Mouse (Mus musculus) small intestine, adult 2 months (tissue): ENCODE measurements around the gene Ncmap. TPM values are rescaled to one million over a fixed set of nuclear protein-coding genes. Genes with fewer than 3 reads are reported as not detected.

ENCODE experiments used
- H3K27ac ChIP-seq: fragments of 200-500 bp; 2 replicates; pipeline ENCODE4 v1.5.1; 2012; ENCODE audit warnings: low read depth, low read length, control low read depth, inconsistent platforms; ENCODE audit not compliant: insufficient read depth
- H3K27me3 ChIP-seq: fragments of 200-500 bp; 2 replicates; pipeline ENCODE4 v1.6.1; 2012; ENCODE audit warnings: mild to moderate bottlenecking, moderate library complexity, low read length, inconsistent platforms; ENCODE audit not compliant: control insufficient read depth, insufficient read depth
- H3K36me3 ChIP-seq: fragments of 200-500 bp; 2 replicates; pipeline ENCODE4 v1.6.1; 2012; ENCODE audit warnings: mild to moderate bottlenecking, low read length, control low read depth, inconsistent platforms; ENCODE audit not compliant: control insufficient read depth, insufficient read depth
- H3K4me1 ChIP-seq: fragments of 200-500 bp; 2 replicates; pipeline ENCODE4 v1.6.1; 2012; ENCODE audit warnings: low read length, inconsistent platforms, mixed read lengths; ENCODE audit not compliant: control insufficient read depth, insufficient read depth, insufficient read length
- H3K4me3 ChIP-seq: fragments of 200-500 bp; 2 replicates; pipeline ENCODE4 v1.5.1; 2012; ENCODE audit warnings: low read depth, mild to moderate bottlenecking, control low read depth, inconsistent platforms, low read length, moderate library complexity
- CTCF ChIP-seq: fragments of 200-500 bp; IDR thresholded peaks from 2 replicates; pipeline ENCODE4 v1.5.1; 2012; ENCODE audit warnings: low read depth, mild to moderate bottlenecking, control low read depth, inconsistent platforms, low read length, moderate library complexity, mixed read lengths; ENCODE audit not compliant: insufficient replicate concordance, insufficient read length; ENCODE audit errors: extremely low read depth
- POLR2A ChIP-seq: fragments of 200-500 bp; IDR thresholded peaks from 2 replicates; pipeline ENCODE4 v1.6.1; 2012; ENCODE audit warnings: low read depth, mild to moderate bottlenecking, control low read depth, inconsistent platforms, low read length, moderate library complexity
- WGBS: fragments of 180-500 bp; shearing (Covaris S2); methylation state at CpG from one replicate; pipeline ENCODE4 v1.1.7; 2018; 5-methylcytosine and 5-hydroxymethylcytosine counted together
- polyA plus RNA-seq: library from polyadenylated mRNA; depleted of rRNA; stranded (reverse); fragments of >200 nt; gene quantifications from 2 replicates; pipeline ENCODE4 v1.2.3, GENCODE M21; 2012; rRNA removed

Ncmap gene
- polyA plus RNA-seq: 2.2 and 7.2 TPM in 2 replicates

- Histone ChIP-seq H3K4me1 (peaks cover 5% of the 10 kb centered on the region; the same call in 1 of the 2 replicates), H3K36me3 (no peaks in the 10 kb centered on the region), H3K27ac (no peak within 1 kb of the TSS), H3K4me3 (peak within 1 kb of the TSS; percentile 53), H3K27me3 (peaks cover 13% of the 10 kb centered on the region)
- under 1% methylated on average over 29 of the region's 29 CpGs for WGBS
- TF ChIP-seq POLR2A: no peak
- TF ChIP-seq CTCF: no peak
Observed at GRCm38 (mm10) chr4:135397991-135398390, at the start of gene Ncmap. Gene Ncmap, minus strand, starts transcription at chr4:135398227.

- TF ChIP-seq POLR2A (no peak), CTCF (no peak)
- 63% methylated on average over 5 of the region's 5 CpGs for WGBS
- H3K27ac ChIP-seq: no peak overlapping the region
- no peak overlapping the region for H3K4me3 ChIP-seq
- no peaks in the 10 kb centered on the region; the same call in 1 of the 2 replicates for H3K27me3 ChIP-seq
- no peaks in the 10 kb centered on the region for H3K36me3 ChIP-seq
- peaks cover 4% of the 10 kb centered on the region; the same call in 1 of the 2 replicates for H3K4me1 ChIP-seq
Observed at GRCm38 (mm10) chr4:135442473-135442872, 44.4 kb upstream of the Ncmap start.

GRCm38 (mm10) chr4:135439904-135440522 lies 42.0 kb upstream of the Ncmap start:
- no peaks in the 10 kb centered on the region for H3K36me3 ChIP-seq
- TF ChIP-seq CTCF (peak; percentile 51; the same call in 1 of the 2 replicates), POLR2A (no peak)
- 12% methylated on average over 9 of the region's 9 CpGs for WGBS
- peak overlapping the region; percentile 68; the same call in 1 of the 2 replicates for H3K27ac ChIP-seq
- no peaks in the 10 kb centered on the region; the same call in none of the 2 replicates for H3K27me3 ChIP-seq
- no peak overlapping the region for H3K4me3 ChIP-seq
- peaks cover 12% of the 10 kb centered on the region; the same call in 1 of the 2 replicates for H3K4me1 ChIP-seq

DNA sequence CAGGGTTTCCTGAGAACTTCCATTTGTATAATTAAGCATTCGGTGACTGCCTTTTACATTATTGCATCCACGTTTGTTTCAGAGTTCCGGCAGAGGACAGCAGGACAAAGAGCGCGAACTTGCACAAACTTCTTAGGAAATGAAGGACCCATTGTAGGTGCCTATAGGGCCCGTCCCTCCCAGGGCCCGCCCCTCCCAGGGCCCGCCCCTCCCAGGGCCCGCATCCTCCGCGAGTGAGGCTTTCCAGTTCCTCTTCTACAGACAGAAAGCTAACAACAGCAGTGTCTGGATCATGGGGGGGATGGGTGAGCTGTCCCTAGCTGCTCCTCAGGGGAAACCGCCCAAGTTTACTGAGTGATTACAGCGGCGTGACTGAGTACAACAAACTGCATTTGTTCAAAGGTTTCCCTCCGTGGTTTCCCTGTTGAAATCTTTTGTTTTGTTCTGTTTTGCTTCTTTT lies 41.2 kb upstream of the Ncmap start:
- WGBS: under 1% methylated on average over 15 of the region's 15 CpGs
- Histone ChIP-seq H3K27ac (peak overlapping the region; percentile 68), H3K4me3 (peak overlapping the region; percentile 45)

DNA sequence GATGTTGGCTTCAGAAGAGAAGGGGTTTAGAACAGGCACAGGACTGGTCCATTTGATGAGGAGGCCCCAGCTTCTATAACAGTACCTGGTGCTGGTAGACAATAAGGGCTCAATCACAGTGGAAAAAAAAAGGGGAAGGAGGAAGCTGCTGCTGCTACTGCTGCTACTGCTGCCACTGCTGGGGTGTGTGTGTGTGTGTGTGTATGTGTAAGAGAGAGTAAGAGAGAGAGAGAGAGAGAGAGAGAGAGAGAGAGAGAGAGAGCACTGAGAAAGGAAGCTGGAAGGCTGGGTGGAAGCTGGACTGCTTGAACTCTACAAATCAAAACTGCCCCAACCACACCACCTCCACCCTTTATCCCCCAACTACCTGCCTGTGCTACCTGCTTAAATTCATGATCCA lies 39.9 kb upstream of the Ncmap start:
- no peaks in the 10 kb centered on the region; the same call in none of the 2 replicates for H3K27me3 ChIP-seq
- no peak for TF ChIP-seq POLR2A
- no peak for TF ChIP-seq CTCF
- peak overlapping the region; percentile 35; the same call in 1 of the 2 replicates for H3K27ac ChIP-seq
- no peak overlapping the region for H3K4me3 ChIP-seq
- peaks cover 14% of the 10 kb centered on the region; the same call in 1 of the 2 replicates for H3K4me1 ChIP-seq
- H3K36me3 ChIP-seq: no peaks in the 10 kb centered on the region

More for the DNA sequence above, 41.2 kb upstream of the Ncmap start:
- Histone ChIP-seq H3K4me1 (peaks cover 14% of the 10 kb centered on the region; the same call in 1 of the 2 replicates), H3K36me3 (no peaks in the 10 kb centered on the region), H3K27me3 (no peaks in the 10 kb centered on the region; the same call in none of the 2 replicates)
- TF ChIP-seq CTCF: no peak
- TF ChIP-seq POLR2A: peak; percentile 41; the same call in 1 of the 2 replicates

- no peaks in the 10 kb centered on the region; the same call in none of the 2 replicates for H3K27me3 ChIP-seq
- no peaks in the 10 kb centered on the region for H3K36me3 ChIP-seq
- TF ChIP-seq CTCF (no peak), POLR2A (no peak)
- no peak overlapping the region for H3K4me3 ChIP-seq
- H3K4me1 ChIP-seq: peaks cover 14% of the 10 kb centered on the region; the same call in 1 of the 2 replicates
- WGBS: 46% methylated on average over 13 of the region's 13 CpGs
- no peak overlapping the region for H3K27ac ChIP-seq
Observed at GRCm38 (mm10) chr4:135436291-135436690, 38.3 kb upstream of the Ncmap start.

- Histone ChIP-seq H3K4me1 (peaks cover 12% of the 10 kb centered on the region; the same call in 1 of the 2 replicates), H3K36me3 (no peaks in the 10 kb centered on the region), H3K27me3 (no peaks in the 10 kb centered on the region; the same call in none of the 2 replicates), H3K4me3 (peak overlapping the region; percentile 97), H3K27ac (peak overlapping the region; percentile 68)
- WGBS: 12% methylated on average over 11 of the region's 11 CpGs
- TF ChIP-seq CTCF (no peak), POLR2A (no peak)
Observed at GRCm38 (mm10) chr4:135434395-135434789, 36.4 kb upstream of the Ncmap start.
